Mouse (Mus musculus) liver, embryonic 16.5 days (tissue): Measurements from ENCODE around the gene Stk10. TPM values are rescaled to one million over a fixed set of nuclear protein-coding genes. Genes with fewer than 3 reads are reported as not detected.
A peak's percentile ranks its signal among the peaks of the same experiment; 100 is the strongest.

Source experiments
- ATAC-seq: fragments of 200-750 bp; cut with Nextera tagmentation; 2 replicates; pipeline ENCODE4 v1.8.0; 2017; ENCODE audit warnings: low read depth, mild to moderate bottlenecking, moderate number of reproducible peaks, moderate library complexity
- H3K27ac ChIP-seq: fragments of 300-500 bp; sonication (generic); 2 replicates; pipeline ENCODE4 v1.5.1; 2014; ENCODE audit warnings: mild to moderate bottlenecking, low read length
- H3K27me3 ChIP-seq: fragments of 300-500 bp; sonication (generic); 2 replicates; pipeline ENCODE4 v1.6.1; 2014; ENCODE audit warnings: low read depth, low read length, mixed read lengths; ENCODE audit not compliant: control insufficient read depth, insufficient read depth
- H3K36me3 ChIP-seq: fragments of 300-500 bp; sonication (generic); 2 replicates; pipeline ENCODE4 v1.6.1; 2014; ENCODE audit warnings: mild to moderate bottlenecking; ENCODE audit not compliant: control insufficient read depth, insufficient read depth
- H3K4me1 ChIP-seq: fragments of 300-500 bp; sonication (generic); 2 replicates; pipeline ENCODE4 v1.6.1; 2014; ENCODE audit warnings: low read depth, low read length, mixed read lengths; ENCODE audit not compliant: control insufficient read depth
- H3K4me2 ChIP-seq: fragments of 300-500 bp; sonication (generic); 2 replicates; pipeline ENCODE4 v1.6.1; 2014; ENCODE audit warnings: low read depth, low read length, mixed read lengths
- H3K4me3 ChIP-seq: fragments of 300-500 bp; sonication (generic); 2 replicates; pipeline ENCODE4 v1.5.1; 2014; ENCODE audit warnings: low read depth, mild to moderate bottlenecking, low read length
- H3K9ac ChIP-seq: fragments of 300-500 bp; sonication (generic); 2 replicates; pipeline ENCODE4 v1.6.1; 2014; ENCODE audit warnings: low read depth, low read length
- H3K9me3 ChIP-seq: fragments of 300-500 bp; sonication (generic); replicated peaks from 2 replicates; pipeline ENCODE4 v1.6.1; 2016; ENCODE audit warnings: low read length; ENCODE audit not compliant: control insufficient read depth
- WGBS: fragments of 180-500 bp; shearing (Covaris S2); extraction: QIAGEN DNeasy Blood & Tissue Kit; methylation state at CpG from one replicate; pipeline ENCODE4 v1.1.7; 2014; ENCODE audit not compliant: insufficient replicate concordance; 5-methylcytosine and 5-hydroxymethylcytosine counted together
- polyA plus RNA-seq: library from polyadenylated mRNA; unstranded; fragments of >200 nt; fragmentation: Nextera tagmentation; extraction: Ambion mirVana; gene quantifications from 2 replicates; pipeline ENCODE4 v1.2.1, GENCODE M21; 2015

Gene Stk10
- 3.6 and 4.8 TPM in 2 replicates for polyA plus RNA-seq

GRCm38 (mm10) chr11:32532765-32533481 lies at the start of gene Stk10:
Gene Stk10, plus strand, starts transcription at chr11:32533305.
- H3K4me3 ChIP-seq: peak within 1 kb of the TSS; percentile 77
- peak within 1 kb of the TSS; percentile 100 for H3K4me2 ChIP-seq
- peak within 1 kb of the TSS; percentile 67 for H3K27ac ChIP-seq
- no peaks in the 10 kb centered on the region for H3K9me3 ChIP-seq
- ATAC-seq: peak; percentile 97
- WGBS: under 1% methylated on average over 74 of the region's 82 CpGs
- peaks cover 28% of the 10 kb centered on the region for H3K4me1 ChIP-seq
- H3K36me3 ChIP-seq: no peaks in the 10 kb centered on the region
- no peaks in the 10 kb centered on the region for H3K27me3 ChIP-seq
- peak within 1 kb of the TSS; percentile 81 for H3K9ac ChIP-seq

DNA sequence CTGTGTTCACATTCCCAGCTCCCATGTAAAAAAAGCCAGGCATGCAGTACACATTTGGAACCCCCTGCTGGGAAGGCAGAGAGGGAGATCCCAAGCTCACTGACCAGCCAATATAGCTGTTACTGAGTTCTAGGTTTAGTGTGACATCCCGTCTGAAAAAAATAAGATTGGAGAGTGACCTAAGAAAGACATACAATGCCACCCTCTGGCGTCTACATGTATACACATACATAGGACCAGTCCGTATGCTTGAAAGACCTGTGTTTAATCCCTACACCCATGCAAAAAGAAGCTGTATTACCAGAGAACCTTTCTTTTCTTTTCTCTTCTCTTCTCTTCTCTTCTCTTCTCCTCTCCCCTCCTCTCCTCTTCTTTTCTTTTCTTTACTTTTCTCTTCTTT lies 47.8 kb upstream of the Stk10 start:
- peaks cover 2% of the 10 kb centered on the region; the same call in 1 of the 2 replicates for H3K4me1 ChIP-seq
- no peaks in the 10 kb centered on the region for H3K27me3 ChIP-seq
- no peak overlapping the region for H3K27ac ChIP-seq
- H3K4me3 ChIP-seq: no peak overlapping the region
- no peak overlapping the region for H3K4me2 ChIP-seq
- H3K36me3 ChIP-seq: no peaks in the 10 kb centered on the region
- 36% methylated on average over 3 of the region's 3 CpGs for WGBS
- no peaks in the 10 kb centered on the region for H3K9me3 ChIP-seq
- ATAC-seq: no peak
- no peak overlapping the region for H3K9ac ChIP-seq

GRCm38 (mm10) chr11:32486621-32487020 lies 46.5 kb upstream of the Stk10 start:
- Histone ChIP-seq H3K9me3 (no peaks in the 10 kb centered on the region), H3K27me3 (no peaks in the 10 kb centered on the region), H3K4me2 (no peak overlapping the region), H3K4me3 (no peak overlapping the region), H3K36me3 (no peaks in the 10 kb centered on the region), H3K9ac (no peak overlapping the region), H3K27ac (no peak overlapping the region), H3K4me1 (peaks cover 2% of the 10 kb centered on the region; the same call in 1 of the 2 replicates)
- WGBS: 40% methylated on average over 3 of the region's 3 CpGs
- ATAC-seq: no peak

GRCm38 (mm10) chr11:32487501-32487900 lies 45.6 kb upstream of the Stk10 start:
- Histone ChIP-seq H3K9me3 (no peaks in the 10 kb centered on the region), H3K36me3 (no peaks in the 10 kb centered on the region), H3K9ac (no peak overlapping the region), H3K4me1 (peaks cover 2% of the 10 kb centered on the region; the same call in 1 of the 2 replicates), H3K4me3 (no peak overlapping the region), H3K4me2 (no peak overlapping the region), H3K27me3 (no peaks in the 10 kb centered on the region), H3K27ac (no peak overlapping the region)
- WGBS: 67% methylated on average over 3 of the region's 3 CpGs
- ATAC-seq: no peak

- ATAC-seq: no peak
- H3K4me2 ChIP-seq: no peak overlapping the region
- H3K27ac ChIP-seq: no peak overlapping the region
- H3K4me1 ChIP-seq: peaks cover 2% of the 10 kb centered on the region; the same call in 1 of the 2 replicates
- H3K27me3 ChIP-seq: no peaks in the 10 kb centered on the region
- no peak overlapping the region for H3K9ac ChIP-seq
- H3K36me3 ChIP-seq: no peaks in the 10 kb centered on the region
- no peak overlapping the region for H3K4me3 ChIP-seq
- no peaks in the 10 kb centered on the region for H3K9me3 ChIP-seq
These were observed 44.8 kb upstream of the Stk10 start for GRCm38 (mm10) chr11:32488344-32488743.

- Histone ChIP-seq H3K27ac (no peak overlapping the region), H3K36me3 (no peaks in the 10 kb centered on the region), H3K9ac (no peak overlapping the region), H3K9me3 (no peaks in the 10 kb centered on the region), H3K4me2 (no peak overlapping the region), H3K27me3 (no peaks in the 10 kb centered on the region), H3K4me3 (no peak overlapping the region), H3K4me1 (peaks cover 2% of the 10 kb centered on the region; the same call in 1 of the 2 replicates)
- 55% methylated on average over 5 of the region's 5 CpGs for WGBS
- ATAC-seq: no peak
These were observed 44.1 kb upstream of the Stk10 start for GRCm38 (mm10) chr11:32488808-32489670.

- peaks cover 2% of the 10 kb centered on the region; the same call in 1 of the 2 replicates for H3K4me1 ChIP-seq
- H3K27me3 ChIP-seq: no peaks in the 10 kb centered on the region
- 74% methylated on average over 2 of the region's 2 CpGs for WGBS
- H3K36me3 ChIP-seq: no peaks in the 10 kb centered on the region
- no peak for ATAC-seq
- H3K9me3 ChIP-seq: no peaks in the 10 kb centered on the region
- no peak overlapping the region for H3K4me3 ChIP-seq
- no peak overlapping the region for H3K9ac ChIP-seq
- no peak overlapping the region for H3K4me2 ChIP-seq
- no peak overlapping the region for H3K27ac ChIP-seq
These were observed 42.0 kb upstream of the Stk10 start for GRCm38 (mm10) chr11:32491079-32491478.

DNA sequence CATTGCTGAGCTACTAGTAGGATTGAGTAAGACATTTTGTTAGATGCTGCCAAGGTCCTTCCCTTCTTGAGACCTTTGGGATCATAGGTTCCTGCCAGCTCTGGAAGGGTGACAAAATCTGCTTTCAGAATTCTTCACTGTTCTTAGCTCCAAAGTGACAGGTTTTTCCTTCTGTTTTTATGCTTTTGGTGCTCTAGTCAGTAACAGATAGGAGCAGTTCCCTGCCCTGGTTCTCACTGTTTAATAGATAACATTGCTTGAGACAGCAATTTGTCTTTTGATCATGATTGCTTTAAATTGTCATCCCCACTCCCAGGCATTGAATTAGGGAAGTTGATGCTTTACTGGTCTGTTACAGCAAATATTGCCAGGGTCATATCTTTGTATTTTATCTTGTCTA lies 39.8 kb upstream of the Stk10 start:
- no peak for ATAC-seq
- Histone ChIP-seq H3K4me3 (no peak overlapping the region), H3K9ac (no peak overlapping the region), H3K27ac (no peak overlapping the region), H3K36me3 (no peaks in the 10 kb centered on the region), H3K4me1 (peaks cover 2% of the 10 kb centered on the region; the same call in 1 of the 2 replicates), H3K4me2 (no peak overlapping the region), H3K9me3 (no peaks in the 10 kb centered on the region), H3K27me3 (no peaks in the 10 kb centered on the region)

DNA sequence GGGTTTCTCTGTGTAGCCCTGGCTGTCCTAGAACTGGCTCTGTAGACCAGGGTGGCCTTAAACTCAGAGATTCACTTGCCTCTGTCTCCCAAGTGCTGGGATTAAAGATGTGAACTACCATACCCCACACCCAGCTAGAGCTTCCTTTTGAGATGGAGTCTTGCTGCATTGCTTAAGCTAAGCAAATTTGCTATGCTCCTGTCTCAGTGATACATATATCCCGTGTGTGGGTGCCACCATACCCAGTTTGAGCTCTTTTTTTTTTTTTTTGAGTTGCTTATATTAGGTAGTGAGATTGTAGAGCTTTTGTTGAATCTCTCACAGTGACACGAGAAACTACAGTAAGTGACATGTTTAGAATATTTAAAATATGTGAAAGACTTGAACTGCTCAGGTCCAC lies 37.8 kb upstream of the Stk10 start:
- ATAC-seq: no peak
- Histone ChIP-seq H3K9ac (no peak overlapping the region), H3K4me1 (no peaks in the 10 kb centered on the region), H3K4me3 (no peak overlapping the region), H3K27me3 (no peaks in the 10 kb centered on the region), H3K4me2 (no peak overlapping the region), H3K27ac (no peak overlapping the region), H3K9me3 (no peaks in the 10 kb centered on the region), H3K36me3 (no peaks in the 10 kb centered on the region)
- WGBS: 62% methylated on average over 2 of the region's 2 CpGs
